Mouse (Mus musculus): Measurements from ENCODE around the gene Cracr2a.

The Cracr2a gene

DNA sequence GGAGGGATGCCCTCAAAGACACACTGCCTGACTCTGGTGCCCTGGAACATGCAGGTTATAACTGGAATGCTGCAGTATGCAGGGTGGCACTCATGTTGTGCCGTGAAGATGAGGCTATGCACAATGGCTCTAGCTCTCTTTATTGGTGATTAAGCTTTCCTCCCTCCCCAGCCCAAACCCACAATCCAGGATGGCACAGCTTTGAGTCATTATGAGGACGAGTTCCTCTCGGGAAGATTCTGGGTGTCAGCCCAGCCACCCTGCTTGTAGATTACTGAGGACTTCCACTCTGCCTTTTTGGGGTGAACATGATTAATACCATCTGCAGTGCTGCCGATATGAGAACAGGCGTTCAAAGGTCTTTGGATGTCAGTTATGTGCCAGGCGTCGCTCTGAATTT, 132.5 kb downstream of the Cracr2a start:
- no peak for DNase-seq (ENCODE audit: low spot score)

DNA sequence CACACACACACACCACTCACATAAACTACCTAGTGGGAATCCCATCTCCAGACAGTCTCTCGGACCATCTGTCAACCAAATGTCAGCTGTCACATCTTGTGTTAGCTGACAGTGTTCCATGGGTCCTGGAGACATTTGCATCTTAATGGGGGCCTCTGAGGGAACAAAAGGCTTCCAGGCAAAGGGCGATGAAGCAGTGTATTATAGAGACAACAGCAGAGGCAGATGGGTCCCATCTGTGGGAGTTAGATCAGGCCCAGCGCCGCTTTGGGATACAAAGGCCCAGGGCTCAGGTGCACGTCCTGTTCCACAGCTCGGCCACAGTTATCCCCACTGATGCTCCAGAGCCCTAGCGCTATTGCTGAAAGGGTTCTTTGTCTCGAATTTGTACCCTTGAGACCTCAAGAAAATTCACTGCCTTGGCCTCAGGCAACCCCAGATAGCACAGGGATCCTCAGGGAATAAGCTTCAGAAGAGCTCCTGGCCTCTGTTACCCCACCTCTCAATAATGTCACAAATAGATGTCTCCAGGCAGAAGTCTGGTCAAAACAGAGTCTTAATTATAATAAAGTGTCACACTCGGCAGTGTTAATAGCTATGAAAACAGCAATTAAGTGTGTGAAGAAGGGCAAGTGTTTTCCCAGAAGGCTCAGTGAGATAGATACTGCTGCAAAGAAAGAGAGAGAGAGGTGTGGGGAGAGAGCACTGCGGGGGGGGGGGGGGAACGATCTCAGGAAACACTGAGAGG, 140.1 kb downstream of the Cracr2a start:
- DNase-seq (ENCODE audit: low spot score) = no peak

- DNase-seq (ENCODE audit: low spot score) = no peak
Observed at GRCm38 (mm10) chr6:127708218-127708628, 147.1 kb downstream of the Cracr2a start.

- no peak for DNase-seq (ENCODE audit: low spot score)
Observed at GRCm38 (mm10) chr6:127714906-127715305, 153.8 kb downstream of the Cracr2a start.

DNA sequence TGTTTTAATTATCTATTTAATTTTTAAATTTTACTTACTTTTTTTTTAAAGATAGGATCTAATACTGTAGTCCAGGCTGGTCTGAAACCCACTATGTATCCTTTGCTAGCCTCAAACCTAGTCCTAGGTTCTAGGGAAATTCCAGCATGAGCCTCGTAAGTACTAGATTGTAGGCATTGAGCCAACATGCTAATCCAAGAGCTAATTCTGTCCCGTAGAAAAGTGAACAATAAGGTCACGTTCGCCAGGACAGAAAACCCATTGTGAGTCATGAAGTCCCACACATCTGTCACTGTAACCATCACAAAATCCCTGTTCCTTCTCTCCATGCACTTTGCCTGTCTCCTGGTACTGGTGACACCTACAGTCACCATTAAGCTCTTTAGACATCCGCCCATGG, 154.3 kb downstream of the Cracr2a start:
- DNase-seq (ENCODE audit: low spot score) = no peak

- DNase-seq (ENCODE audit: low spot score) = no peak
Observed at GRCm38 (mm10) chr6:127717239-127718137, 156.3 kb downstream of the Cracr2a start.

GRCm38 (mm10) chr6:127719875-127720274, 158.7 kb downstream of the Cracr2a start:
- DNase-seq (ENCODE audit: low spot score) = no peak

- no peak for DNase-seq (ENCODE audit: low spot score)
Observed at GRCm38 (mm10) chr6:127723126-127723525, 162.0 kb downstream of the Cracr2a start.

All from urinary bladder, postnatal 10 days (tissue).